Mouse (Mus musculus) monocyte, adult 2 months (primary cell): ENCODE measurements at regions not wholly inside any gene's neighbourhood (a gene's known extent, or its start where the extent isn't known, plus 50 kb on each side); places are given as distances from the start of the nearest gene placed in this dataset.

Experiments used
- DNase-seq, 2 experiments: peaks; one replicate each; pipeline ENCODE4 v3.0.0; 2022; ENCODE audit warnings: low spot score in 2 of 2, low read depth in 1 of 2

DNA sequence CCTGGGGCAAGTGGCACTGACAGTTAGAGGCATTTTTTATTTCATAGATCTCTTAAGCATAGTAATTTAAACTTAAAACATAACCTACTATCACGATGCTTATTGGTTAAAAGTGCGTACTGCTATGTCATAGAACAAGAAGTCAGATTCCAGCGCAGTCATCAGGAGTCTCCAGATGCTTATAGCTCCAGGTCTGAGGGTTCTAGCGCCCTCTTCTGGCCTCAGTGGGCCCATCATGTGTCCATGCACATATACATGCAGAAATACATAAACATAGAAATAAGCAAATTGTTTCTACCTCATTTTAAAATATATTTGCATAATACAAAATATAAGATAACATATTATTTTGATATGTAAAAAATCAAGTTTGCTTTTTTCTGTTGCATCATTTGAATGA is 1002.8 kb upstream of the Adgrl2 start:
- DNase-seq, result no peak

DNA sequence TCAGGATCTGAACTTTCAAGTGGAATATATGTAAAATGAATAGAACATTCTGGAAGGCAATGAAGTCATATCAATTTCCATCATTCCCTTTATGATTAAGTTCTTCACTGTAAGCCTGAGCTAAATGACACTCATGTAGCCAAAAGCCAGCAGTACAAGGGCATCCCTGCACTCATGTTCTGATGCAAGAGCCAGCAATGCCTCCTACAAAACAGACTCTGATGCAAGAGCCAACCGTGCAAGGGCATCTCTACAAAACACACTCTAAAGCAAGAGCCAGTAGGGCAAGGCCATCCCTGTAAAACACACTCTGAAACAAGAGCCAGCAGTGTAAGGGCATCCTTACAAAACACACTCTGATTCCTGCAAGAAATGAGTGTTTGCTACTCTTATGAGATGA is 997.4 kb upstream of the Adgrl2 start:
- DNase-seq, result no peak

DNA sequence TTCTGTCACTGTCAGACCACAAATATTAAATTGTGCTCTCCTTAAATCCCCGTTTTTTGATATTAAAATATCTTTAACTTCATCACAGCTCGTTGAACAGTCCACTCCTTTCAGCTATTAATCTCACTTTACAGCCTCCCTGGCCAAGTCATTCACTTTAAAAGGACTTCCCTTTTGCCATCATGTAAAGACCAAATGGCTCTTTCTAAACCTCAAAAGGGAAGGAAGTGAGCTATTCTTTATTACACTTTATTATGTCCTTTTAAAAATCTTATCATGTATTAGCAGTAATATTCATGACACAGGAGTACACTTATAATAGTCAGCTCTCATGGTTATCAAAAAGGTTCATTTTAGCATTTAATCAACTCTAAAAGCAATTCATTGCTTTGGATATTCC is 966.6 kb upstream of the Adgrl2 start:
- DNase-seq, result no peak

DNA sequence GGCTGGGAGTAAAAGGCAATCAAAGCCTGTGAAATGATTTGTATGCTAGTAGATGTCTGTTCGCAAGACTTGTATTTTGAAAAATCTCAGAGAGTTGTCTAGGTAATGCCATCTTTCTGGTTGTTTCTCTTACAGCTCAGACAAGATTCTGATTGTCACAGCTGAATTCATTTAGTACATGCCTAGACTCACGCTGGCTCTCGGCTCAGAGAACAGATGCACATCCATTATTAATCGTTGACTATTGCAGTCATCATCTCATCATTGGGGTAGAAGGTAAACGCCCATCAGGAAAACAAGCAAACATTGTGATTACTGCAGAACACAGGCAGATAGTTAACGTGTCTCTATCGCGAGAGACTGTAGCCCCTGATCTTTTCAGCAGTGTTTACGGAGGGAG is 945.8 kb upstream of the Adgrl2 start:
- no peak for DNase-seq

DNA sequence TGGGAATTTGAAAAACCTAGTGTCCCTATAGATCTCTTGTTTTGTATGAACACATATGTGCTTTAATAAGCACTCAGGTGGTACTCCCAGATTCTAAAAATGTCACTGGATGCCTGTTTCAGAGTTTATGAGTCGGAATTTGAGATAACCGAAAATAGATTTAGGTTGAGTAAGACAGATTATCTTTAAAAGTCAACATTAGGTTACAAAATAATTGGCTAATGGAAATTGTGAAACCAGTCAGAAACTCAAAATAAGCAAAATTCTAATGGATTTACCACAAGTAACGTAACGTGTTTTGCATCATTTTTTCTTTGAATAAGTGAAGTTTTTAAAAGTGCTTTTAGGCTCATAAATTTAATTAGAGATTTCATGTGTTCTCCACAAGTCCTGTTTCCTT is 944.5 kb upstream of the Adgrl2 start:
- no peak for DNase-seq

DNA sequence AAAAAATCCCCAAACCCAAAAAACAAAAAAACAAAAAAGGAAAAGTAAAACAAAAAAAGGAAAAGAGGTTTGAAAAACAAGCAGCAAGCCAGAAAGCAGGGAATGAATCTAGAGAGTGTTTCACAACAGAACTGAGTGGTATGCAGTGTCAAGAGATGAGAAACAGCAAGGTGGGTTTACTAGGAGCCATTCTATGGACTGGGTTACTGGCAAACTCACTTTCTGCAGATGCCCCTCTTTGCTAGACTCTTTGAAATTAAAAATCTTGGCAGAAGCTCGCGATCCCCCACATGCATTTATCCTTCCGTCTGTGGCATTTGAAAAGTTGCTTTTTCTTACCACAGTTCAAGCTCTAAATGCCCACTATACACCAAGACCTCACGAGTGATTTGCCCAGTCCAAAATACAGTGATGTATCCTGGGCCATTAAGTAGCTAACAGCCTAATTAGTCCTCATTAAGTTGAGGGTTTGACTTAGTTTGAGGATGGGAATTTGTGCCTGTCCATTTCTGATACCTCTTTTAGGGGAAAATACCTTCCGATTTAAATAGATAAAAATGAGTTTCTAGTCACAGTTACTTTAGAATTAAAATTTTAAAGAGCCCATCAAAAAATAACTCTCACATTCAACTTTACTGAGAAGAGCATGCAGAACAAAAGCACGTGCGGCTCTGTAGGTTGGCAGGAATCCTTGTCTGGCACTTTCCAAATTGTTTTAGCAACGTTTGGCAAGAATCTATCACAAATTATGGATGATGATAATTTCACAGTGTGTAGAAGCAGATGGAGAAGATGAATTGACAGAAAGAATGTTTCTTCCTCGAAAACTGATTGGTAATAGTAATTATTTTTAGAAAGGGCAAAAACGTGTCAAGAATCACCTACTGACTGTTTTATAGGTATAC is 938.4 kb upstream of the Adgrl2 start:
- DNase-seq, result no peak

DNA sequence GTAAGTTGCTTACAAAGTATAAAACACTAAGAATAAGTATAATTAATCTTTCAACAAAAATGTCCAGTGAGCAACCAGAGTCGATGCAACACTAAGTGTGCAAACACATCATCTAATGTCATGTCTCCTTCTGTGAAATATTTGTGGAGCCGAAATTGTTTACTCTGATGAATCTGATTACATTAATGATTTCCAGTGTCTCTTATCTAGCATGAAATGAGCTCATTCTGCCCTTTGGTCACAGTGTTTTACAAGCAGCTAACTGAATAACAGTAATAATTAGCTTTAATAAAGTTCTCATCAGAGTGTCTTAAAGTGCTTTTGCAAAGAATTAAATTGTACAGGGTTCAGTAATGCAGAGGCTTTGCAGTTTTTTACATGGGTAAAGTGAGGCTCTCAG is 929.9 kb upstream of the Adgrl2 start:
- DNase-seq, result no peak

DNA sequence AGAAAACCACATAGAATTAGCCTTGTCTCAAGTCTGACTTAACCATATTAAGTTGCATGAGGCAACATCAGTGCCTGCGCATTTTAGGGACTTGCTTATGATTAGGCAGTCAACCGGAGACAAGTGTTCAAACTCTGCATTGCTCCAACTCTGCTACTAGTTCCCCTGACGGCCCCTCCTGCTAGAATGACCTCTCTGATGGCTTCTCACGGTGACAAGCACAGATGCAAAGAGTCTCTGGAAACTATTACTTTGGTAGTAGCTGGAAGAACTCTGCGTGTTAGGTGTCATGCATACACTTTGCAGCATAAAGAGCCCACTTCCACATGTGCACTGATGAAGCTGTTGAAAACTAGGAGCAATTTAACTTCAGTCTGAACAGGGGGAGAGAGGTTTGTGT is 927.8 kb upstream of the Adgrl2 start:
- DNase-seq, result no peak

DNA sequence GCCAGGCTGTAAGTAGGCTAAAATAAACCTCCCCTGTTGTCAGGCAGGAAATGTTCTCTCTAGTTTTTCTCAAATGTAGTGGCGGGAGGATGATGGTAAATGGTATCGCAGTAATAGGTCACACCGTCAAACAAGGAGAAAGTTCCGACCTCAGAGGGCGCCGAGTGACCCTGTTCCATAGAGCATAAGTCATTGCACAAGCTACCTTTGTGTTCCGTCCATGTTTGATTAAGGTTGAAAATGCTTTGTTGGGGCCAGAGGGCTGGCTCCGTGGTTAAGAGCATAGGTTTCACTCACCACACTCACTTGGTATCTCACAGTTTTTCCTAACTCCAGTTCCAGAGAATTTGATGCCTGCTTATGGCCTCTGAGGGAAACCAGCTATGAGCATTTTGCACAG is 920.4 kb upstream of the Adgrl2 start:
- no peak for DNase-seq

DNA sequence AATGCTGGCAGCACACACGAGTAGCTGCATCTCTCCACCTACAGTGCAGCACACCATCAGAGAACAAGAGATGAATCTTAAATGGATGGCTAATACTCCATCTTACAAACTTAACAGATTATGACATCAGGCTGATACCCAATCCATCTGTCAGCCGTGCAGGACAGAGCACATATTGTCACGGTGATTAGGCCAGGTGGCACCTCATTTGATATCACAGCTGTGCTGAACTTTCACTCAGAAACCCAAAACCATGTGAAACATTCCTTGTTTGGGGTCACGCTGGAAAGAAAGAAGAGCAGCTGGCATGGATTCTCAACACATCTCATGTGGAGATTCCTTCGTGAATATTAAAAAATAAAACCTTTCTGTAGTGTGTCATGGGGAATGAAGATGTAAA is 911.4 kb upstream of the Adgrl2 start:
- no peak for DNase-seq

DNA sequence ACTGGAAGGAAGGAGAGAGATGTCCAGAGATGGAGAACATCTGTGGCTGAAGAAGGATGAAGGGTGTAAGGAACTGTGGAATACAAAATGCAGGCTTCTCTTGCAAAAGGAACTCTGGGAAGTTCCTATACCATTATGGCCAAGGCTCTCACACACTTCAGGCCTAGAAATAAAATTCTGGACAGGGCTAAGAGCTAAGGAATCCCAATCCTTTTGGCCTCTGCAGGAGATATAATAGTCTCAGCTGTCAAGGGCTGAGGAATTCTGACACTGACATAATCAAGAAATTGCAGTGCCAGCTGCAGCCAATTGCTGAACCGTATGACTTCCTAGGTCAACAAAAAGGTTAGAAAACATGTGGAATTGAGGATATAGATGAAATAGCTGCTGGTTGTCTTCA is 886.2 kb upstream of the Adgrl2 start:
- no peak for DNase-seq

DNA sequence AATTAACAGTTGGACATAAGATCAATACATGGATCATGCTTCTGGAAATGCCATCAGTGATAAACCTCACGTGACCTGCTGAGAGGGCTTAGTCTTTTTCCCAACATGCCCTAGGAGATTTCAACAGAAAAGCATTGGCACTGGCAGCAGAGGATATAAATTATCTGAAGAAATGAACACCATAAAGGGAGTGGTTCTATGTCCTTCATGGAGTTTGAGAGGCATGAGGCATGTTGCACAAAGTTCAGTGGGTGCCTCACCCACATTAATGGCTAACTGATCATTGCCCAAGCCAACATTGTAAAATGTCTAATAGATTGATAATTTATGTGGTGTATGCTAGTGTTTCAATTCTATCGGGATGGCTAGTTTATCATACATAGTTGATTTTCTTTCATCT is 875.6 kb upstream of the Adgrl2 start:
- DNase-seq, result no peak

DNA sequence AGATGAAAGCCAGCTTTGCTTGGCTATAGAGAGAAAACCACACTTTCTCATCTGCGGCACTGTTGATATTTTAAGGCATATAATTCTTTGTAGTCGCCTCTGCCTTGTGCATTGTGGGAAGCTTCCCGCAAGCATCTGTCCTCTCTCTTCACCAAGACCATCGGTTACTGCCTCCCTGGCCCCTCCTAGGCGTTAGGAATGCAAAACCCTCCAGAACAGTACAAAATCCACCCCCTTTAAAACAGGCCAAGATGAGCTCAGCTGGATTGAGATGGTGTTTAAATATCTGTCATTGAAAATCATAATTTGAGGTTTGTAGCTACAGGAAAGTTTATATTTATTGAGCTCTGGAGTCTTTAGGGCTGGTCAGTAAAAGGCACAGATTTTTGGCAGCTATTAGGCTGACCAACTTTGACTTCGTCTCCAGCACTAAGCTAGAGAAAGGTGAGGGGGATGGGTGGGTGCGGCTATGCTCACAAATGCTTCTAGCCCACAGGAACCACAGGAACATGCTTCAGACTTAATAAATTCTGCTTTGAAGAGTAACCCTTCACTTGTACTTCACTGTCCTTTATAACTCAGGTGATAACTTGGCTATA is 856.7 kb upstream of the Adgrl2 start:
- DNase-seq, result no peak

DNA sequence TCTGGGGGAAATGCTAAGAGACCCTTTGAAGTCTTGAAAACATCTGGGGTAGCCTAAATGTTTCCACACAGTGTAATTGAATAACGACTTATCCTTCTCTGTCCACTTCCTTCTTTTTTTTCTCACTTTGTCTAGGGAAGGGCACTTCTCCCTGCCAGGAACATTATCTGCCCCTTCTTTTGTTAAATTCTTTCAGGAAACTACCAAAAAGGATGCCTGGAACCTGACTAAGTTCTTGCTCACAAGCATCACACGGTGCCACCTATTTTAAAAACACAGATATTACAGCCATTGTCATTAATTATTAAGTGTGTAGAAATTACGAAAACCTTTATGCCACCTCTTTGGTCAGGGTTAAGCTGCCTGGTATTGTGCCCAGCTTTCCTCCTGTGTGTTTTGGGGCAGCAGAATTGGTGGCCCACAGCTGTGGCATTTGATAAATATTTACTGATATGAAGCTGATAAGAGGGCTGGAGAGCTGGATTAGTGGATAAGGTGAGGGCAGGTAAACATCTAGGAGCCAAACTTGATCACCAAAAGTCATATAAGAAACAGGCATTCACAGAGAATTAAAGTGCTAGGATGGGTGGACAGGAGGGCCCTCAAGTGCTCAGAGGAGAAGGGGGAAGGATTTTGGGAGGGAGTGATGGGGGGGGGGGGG is 855.6 kb upstream of the Adgrl2 start:
- no peak for DNase-seq

DNA sequence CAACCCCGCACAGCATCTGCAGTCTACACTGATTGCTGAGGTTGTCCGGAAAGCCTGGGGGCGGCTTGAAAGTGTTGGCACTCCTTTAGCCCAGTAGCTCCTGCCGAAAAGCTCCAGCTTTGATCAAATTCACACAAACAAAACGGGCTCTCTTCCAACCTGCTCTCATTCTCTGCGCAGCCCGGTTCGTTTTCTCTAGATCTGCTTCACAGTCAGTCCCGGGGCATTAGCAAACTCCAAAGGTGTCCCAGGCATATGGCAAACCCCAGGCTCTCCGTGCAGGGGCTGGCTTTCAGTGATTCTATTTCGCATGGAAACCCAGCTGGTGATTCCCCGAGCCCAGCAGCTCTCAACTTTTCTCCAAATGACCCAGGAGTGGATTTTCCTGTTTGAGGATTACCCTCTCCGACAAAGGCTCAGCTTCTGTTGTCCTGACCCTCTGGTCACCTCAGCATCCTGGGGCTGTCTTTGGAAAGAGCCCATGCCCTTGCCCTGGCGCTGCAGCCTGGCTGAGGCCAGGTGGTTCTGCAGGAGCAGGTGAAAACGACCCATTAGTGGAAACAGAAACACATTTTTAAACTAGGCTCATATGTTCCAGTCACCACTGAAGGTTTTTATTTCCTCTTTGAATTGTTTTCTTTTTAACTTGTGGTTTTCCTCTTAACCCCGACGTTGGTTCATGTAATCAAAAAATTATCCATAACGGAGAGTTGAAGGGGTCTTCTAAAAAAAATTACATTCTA is 854.9 kb upstream of the Adgrl2 start:
- no peak for DNase-seq

DNA sequence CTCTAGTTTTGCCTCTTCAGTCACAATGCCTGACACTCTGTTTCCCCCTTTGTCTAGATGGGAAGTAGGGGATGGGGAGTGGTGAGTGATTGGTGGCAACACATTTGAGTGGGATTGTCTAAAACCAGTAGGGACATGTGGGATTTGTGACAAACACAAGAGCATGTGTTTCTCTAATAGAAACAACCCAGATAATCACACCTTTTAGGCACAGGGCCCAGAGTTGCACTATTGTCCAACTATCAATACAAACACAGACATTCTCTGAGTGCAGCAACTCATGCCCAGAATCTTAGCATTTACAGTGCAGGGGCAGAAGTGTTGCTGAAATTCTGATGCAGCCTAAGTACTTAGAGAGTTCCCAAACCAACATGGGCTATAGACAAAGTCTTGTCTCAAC is 847.6 kb upstream of the Adgrl2 start:
- DNase-seq, result no peak

DNA sequence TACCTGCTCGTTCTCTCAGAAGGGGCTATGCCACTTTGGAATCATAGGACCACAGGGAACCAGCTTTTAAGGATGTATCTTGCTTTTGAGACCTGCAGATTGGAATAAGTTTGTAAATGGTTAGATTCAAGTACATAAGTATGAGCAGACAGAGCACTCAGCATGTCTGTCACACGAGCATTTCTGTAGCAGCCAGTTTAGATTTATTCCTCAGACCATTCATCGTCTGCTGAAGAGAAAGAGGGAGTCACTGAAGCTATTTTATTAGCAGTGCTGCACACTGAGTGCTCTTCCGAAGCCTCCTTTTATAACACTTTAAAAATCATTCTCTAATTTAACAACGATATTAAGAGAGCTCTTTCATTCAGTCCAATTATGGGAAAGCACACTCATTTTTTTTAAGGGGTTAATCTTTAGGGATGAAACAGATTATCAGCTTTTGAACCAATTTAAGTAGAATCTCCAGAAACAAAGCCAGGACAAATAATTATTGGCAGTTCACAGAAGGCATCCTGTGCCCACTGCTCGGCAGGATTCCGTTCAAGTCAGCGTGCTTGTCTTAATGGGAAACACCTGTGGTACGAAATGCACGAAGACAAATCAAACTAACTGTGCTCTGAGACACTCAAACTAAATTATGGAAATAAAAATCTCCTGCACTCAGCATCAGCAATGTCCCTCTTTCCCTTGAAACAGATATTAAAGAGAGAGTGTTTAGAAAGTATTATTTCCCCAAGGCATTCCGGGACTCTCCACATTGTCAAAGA is 846.3 kb upstream of the Adgrl2 start:
- no peak for DNase-seq

DNA sequence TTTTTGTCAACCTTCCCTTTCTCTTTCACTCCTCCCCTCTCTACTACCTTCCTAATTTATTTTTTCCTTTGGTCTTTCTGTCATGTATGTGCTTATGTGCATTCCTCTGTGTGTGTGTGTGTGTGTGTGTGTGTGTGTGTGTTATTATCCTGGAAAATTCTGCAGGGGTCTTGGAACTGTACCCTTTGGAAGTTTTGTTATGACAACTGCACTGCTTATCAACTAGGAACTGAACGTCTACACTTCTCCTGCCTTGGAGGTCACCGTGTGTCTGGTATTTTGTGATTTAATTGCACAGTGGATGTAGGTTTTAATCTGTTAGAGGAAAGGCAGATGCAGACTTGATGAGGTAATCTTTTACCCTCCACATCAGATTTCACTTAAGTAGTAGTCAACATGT is 836.8 kb upstream of the Adgrl2 start:
- DNase-seq, result no peak

DNA sequence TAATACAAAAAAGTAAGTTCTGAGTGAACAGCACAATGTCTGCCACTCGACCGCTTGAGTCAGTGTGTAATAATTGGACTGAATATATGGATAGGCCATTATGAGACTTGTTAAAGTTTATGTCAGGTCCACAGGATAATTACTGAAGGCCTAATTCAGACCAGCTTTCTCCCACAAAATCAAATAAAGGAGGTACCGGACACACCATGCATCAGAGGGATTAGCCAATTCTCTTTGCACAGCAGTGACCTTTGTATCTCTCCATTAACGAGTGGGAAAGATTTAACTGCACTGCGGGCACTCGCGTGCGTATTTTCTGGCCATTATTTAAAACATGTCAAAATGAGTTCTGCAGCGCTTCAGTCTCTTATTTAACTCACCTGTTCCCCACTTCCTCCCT is 836.4 kb upstream of the Adgrl2 start:
- DNase-seq, result no peak

DNA sequence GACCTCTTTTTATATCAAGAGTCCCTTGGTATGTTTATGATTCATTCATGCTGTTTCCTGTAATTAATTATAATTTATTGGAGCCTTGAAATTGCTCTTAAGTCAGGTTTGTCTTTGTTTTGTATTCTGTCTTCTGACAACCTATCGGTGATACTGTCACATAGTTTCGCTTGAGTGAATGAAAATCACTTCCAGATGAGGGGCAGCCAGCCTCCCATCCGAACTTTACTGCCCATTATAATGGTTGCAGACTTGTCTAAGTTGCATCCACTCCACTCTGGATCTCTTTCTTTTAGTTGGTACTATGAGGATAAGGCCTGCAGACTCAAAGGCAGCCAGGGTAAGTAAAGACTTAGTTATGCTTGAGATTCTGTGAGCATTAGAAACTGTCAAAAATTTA is 830.3 kb upstream of the Adgrl2 start:
- DNase-seq, result no peak

DNA sequence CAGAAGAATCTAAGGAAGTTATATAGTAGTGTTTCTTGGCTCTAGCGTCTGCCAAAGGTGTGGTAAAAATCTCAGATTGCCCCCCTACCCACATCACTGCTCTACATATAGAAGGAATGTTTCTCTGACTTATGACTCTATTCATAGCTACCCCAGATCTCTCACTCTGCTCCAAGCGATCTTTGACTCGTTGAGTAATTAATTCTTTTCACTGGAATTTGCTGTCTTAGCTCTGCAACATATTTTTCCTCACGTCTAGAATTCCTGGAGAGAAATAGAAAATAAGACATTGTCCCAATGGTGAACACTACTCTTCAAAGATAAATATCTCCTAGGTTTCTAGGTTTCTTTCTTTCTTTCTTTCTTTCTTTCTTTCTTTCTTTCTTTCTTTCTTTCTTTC is 829.5 kb upstream of the Adgrl2 start:
- DNase-seq, result no peak
